Mouse (Mus musculus): ENCODE measurements around the gene Irs1. TPM values are rescaled to one million over a fixed set of nuclear protein-coding genes. Genes with fewer than 3 reads are reported as not detected.

Gene Irs1
- total and polyA plus RNA-seq, 2 experiments, result 7.6 to 8.2 TPM

DNA sequence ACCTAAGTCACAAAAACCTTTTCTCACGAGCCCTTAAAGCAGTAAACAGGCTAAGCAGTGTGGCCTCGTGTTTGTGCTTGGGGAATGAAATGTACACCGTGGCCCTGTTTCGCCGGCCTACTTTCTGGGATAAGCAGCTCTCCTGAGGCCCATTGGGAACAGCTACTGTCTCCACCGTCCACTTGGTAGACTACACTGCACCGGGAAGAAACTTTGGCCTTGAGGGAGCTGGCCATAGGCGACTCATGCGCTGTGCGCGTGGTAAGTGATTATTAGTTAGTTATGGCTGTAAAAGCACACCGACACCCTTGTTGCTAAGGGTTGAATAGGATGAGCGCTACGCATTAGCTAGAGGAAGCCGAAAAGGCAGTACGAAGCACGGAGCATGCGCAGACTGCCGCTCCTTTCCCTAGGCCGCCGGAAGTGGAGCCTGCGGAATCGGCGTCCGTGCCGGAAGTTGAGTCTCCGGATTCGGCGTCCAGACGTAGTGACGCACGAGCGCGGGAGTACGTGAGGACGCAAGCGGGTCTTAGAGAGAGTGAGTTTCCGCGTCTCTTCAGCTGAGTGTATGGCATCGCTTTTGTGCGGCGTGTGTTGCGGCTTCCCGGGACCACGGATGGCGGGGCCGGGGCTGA is 25.0 kb upstream of the Irs1 start, which contains the start of gene Rhbdd1:
Gene Rhbdd1 (plus strand): TSS at position 342 of the 635 bp plus-strand sequence.
- Histone ChIP-seq H3K36me3 (ENCODE audit: control insufficient read depth, insufficient read depth, low read length) (no peaks in the 10 kb centered on the region), H3K4me3 (ENCODE audit: insufficient read depth, low read depth, low read length) (peak within 1 kb of the TSS; percentile 81), H3K9ac (ENCODE audit: low read depth, low read length) (peak within 1 kb of the TSS; percentile 87), H3K4me1 (ENCODE audit: control insufficient read depth, insufficient read depth, low read length) (peaks cover 2% of the 10 kb centered on the region), H3K79me2 (ENCODE audit: control insufficient read depth, insufficient read depth, low read length) (peaks cover 10% of the 10 kb centered on the region; the same call in 1 of the 2 replicates), H3K27me3 (ENCODE audit: control insufficient read depth, insufficient read depth, low read length) (no peaks in the 10 kb centered on the region), H3K27ac (replicated peaks; ENCODE audit: insufficient read depth, low read depth, low read length) (peak within 1 kb of the TSS; percentile 68)
- 4% methylated on average over 47 of the region's 47 CpGs for WGBS
- TF ChIP-seq CTCF (IDR thresholded peaks at IDR 0.05; ENCODE audit: low read depth, low read length) (no peak), POLR2A (IDR thresholded peaks at IDR 0.05; ENCODE audit: extremely low read depth, insufficient read depth, low read length) (peak; percentile 49; the same call in 1 of the 2 replicates)
- peak; percentile 92 for DNase-seq (ENCODE audit: extremely low read depth, low read depth, low spot score)

- TF ChIP-seq CTCF (IDR thresholded peaks at IDR 0.05; ENCODE audit: low read depth, low read length) (no peak), POLR2A (IDR thresholded peaks at IDR 0.05; ENCODE audit: extremely low read depth, insufficient read depth, low read length) (no peak)
- no peak overlapping the region for H3K9ac ChIP-seq (ENCODE audit: low read depth, low read length)
- DNase-seq (ENCODE audit: extremely low read depth, low read depth, low spot score), result no peak
- 81% methylated on average over 3 of the region's 3 CpGs for WGBS
- H3K36me3 ChIP-seq (ENCODE audit: control insufficient read depth, insufficient read depth, low read length), result no peaks in the 10 kb centered on the region
- H3K79me2 ChIP-seq (ENCODE audit: control insufficient read depth, insufficient read depth, low read length), result no peaks in the 10 kb centered on the region
- H3K4me1 ChIP-seq (ENCODE audit: control insufficient read depth, insufficient read depth, low read length), result no peaks in the 10 kb centered on the region
- peaks cover 2% of the 10 kb centered on the region; the same call in 1 of the 2 replicates for H3K27me3 ChIP-seq (ENCODE audit: control insufficient read depth, insufficient read depth, low read length)
- no peak overlapping the region for H3K27ac ChIP-seq (replicated peaks; ENCODE audit: insufficient read depth, low read depth, low read length)
- H3K4me3 ChIP-seq (ENCODE audit: insufficient read depth, low read depth, low read length), result no peak overlapping the region
These were observed 13.3 kb upstream of the Irs1 start for GRCm38 (mm10) chr1:82304483-82304882.

GRCm38 (mm10) chr1:82298586-82298985 is 7.4 kb upstream of the Irs1 start:
- 49% methylated on average over 1 of the region's 1 CpGs for WGBS
- no peak overlapping the region for H3K27ac ChIP-seq (replicated peaks; ENCODE audit: insufficient read depth, low read depth, low read length)
- TF ChIP-seq POLR2A (IDR thresholded peaks at IDR 0.05; ENCODE audit: extremely low read depth, insufficient read depth, low read length) (no peak), CTCF (IDR thresholded peaks at IDR 0.05; ENCODE audit: low read depth, low read length) (no peak)

GRCm38 (mm10) chr1:82294102-82294501 is 2.9 kb upstream of the Irs1 start:
- peak; percentile 64 for DNase-seq (ENCODE audit: extremely low read depth, low read depth, low spot score)
- Histone ChIP-seq H3K79me2 (ENCODE audit: control insufficient read depth, insufficient read depth, low read length) (peaks cover 11% of the 10 kb centered on the region), H3K4me3 (ENCODE audit: insufficient read depth, low read depth, low read length) (no peak overlapping the region), H3K4me1 (ENCODE audit: control insufficient read depth, insufficient read depth, low read length) (peaks cover 10% of the 10 kb centered on the region), H3K27ac (replicated peaks; ENCODE audit: insufficient read depth, low read depth, low read length) (no peak overlapping the region), H3K27me3 (ENCODE audit: control insufficient read depth, insufficient read depth, low read length) (no peaks in the 10 kb centered on the region), H3K9ac (ENCODE audit: low read depth, low read length) (no peak overlapping the region), H3K36me3 (ENCODE audit: control insufficient read depth, insufficient read depth, low read length) (no peaks in the 10 kb centered on the region)
- TF ChIP-seq CTCF (IDR thresholded peaks at IDR 0.05; ENCODE audit: low read depth, low read length), result peak; percentile 29; the same call in 1 of the 2 replicates
- no peak for TF ChIP-seq POLR2A (IDR thresholded peaks at IDR 0.05; ENCODE audit: extremely low read depth, insufficient read depth, low read length)
- WGBS, result 4% methylated on average over 6 of the region's 6 CpGs

More at GRCm38 (mm10) chr1:82298586-82298985, 7.4 kb upstream of the Irs1 start:
- no peaks in the 10 kb centered on the region for H3K79me2 ChIP-seq (ENCODE audit: control insufficient read depth, insufficient read depth, low read length)
- no peak for DNase-seq (ENCODE audit: extremely low read depth, low read depth, low spot score)
- no peak overlapping the region for H3K9ac ChIP-seq (ENCODE audit: low read depth, low read length)
- no peaks in the 10 kb centered on the region for H3K36me3 ChIP-seq (ENCODE audit: control insufficient read depth, insufficient read depth, low read length)
- H3K4me1 ChIP-seq (ENCODE audit: control insufficient read depth, insufficient read depth, low read length), result no peaks in the 10 kb centered on the region
- no peaks in the 10 kb centered on the region for H3K27me3 ChIP-seq (ENCODE audit: control insufficient read depth, insufficient read depth, low read length)
- no peak overlapping the region for H3K4me3 ChIP-seq (ENCODE audit: insufficient read depth, low read depth, low read length)

GRCm38 (mm10) chr1:82292771-82293170 is 1.6 kb upstream of the Irs1 start:
- peaks cover 23% of the 10 kb centered on the region for H3K4me1 ChIP-seq (ENCODE audit: control insufficient read depth, insufficient read depth, low read length)

More at GRCm38 (mm10) chr1:82292771-82293170, 1.6 kb upstream of the Irs1 start:
- Histone ChIP-seq H3K27me3 (ENCODE audit: control insufficient read depth, insufficient read depth, low read length) (no peaks in the 10 kb centered on the region), H3K79me2 (ENCODE audit: control insufficient read depth, insufficient read depth, low read length) (peaks cover 23% of the 10 kb centered on the region), H3K9ac (ENCODE audit: low read depth, low read length) (no peak overlapping the region), H3K4me3 (ENCODE audit: insufficient read depth, low read depth, low read length) (peak overlapping the region; percentile 2; the same call in 1 of the 2 replicates), H3K27ac (replicated peaks; ENCODE audit: insufficient read depth, low read depth, low read length) (no peak overlapping the region), H3K36me3 (ENCODE audit: control insufficient read depth, insufficient read depth, low read length) (no peaks in the 10 kb centered on the region)
- 7% methylated on average over 13 of the region's 13 CpGs for WGBS
- DNase-seq (ENCODE audit: extremely low read depth, low read depth, low spot score), result no peak
- TF ChIP-seq CTCF (IDR thresholded peaks at IDR 0.05; ENCODE audit: low read depth, low read length), result no peak
